Mouse (Mus musculus) layer of hippocampus, adult 8-10 months (tissue): ENCODE measurements around the gene Piezo1. TPM values are rescaled to one million over a fixed set of nuclear protein-coding genes. Genes with fewer than 3 reads are reported as not detected.

Experiments used
- microRNA-seq, 2 experiments: library from miRNA; unstranded; fragments of <30 nt; microRNA quantifications; one replicate each; pipeline ENCODE4 v1.2.0; 2022
- total RNA-seq, 4 experiments: library from RNA; stranded (reverse); gene quantifications; 2 replicates each; pipeline ENCODE4 v1.2.4; 2022

The Piezo1 gene
- total RNA-seq, 4 experiments from 2014 or later, result 4.6 to 7.0 (median 4.9) TPM

Small RNAs within 50 kb of the gene (microRNA-seq; reads per million reads assigned to microRNA genes)
- gene Gm24366, result 0 reads per million in 2 experiments

Other genes starting within 250 kb of the Piezo1 start
- gene Trhr2, start 190.6 kb downstream of the Piezo1 start, total RNA-seq, result 1 to 10 TPM in 3 of 4 experiments, under 1 TPM in 1; 0.31 to 1.8 (median 1.4) TPM
- 10 to 100 TPM; 39.6 to 42.7 (median 40.9) TPM for gene Zc3h18, start 174.7 kb downstream of the Piezo1 start, total RNA-seq
- gene Il17c, start 129.3 kb downstream of the Piezo1 start, total RNA-seq, result not detected
- 10 to 100 TPM in 3 of 4 experiments, 1 to 10 TPM in 1; 7.4 to 54.9 (median 25.7) TPM for gene Cyba, start 118.4 kb downstream of the Piezo1 start, total RNA-seq
- 10 to 100 TPM; 19.0 to 36.1 (median 25.0) TPM for gene Mvd, start 107.9 kb downstream of the Piezo1 start, total RNA-seq
- not detected for gene Snai3, start 90.6 kb downstream of the Piezo1 start, total RNA-seq
- 10 to 100 TPM; 26.9 to 40.7 (median 31.3) TPM for gene Rnf166, start 75.3 kb downstream of the Piezo1 start, total RNA-seq
- gene Ctu2, start 75.2 kb downstream of the Piezo1 start, total RNA-seq, result 10 to 100 TPM; 23.4 to 31.5 (median 27.6) TPM
- gene Cdt1, start 16.7 kb upstream of the Piezo1 start, total RNA-seq, result 1 to 10 TPM; 1.4 to 2.4 (median 1.7) TPM
- gene Aprt, start 25.6 kb upstream of the Piezo1 start, total RNA-seq, result 10 to 100 TPM; 56.8 to 69.3 (median 60.2) TPM
- 10 to 100 TPM in 2 of 4 experiments, 1 to 10 TPM in 2; 8.0 to 16.5 (median 11.9) TPM for gene Galns, start 60.1 kb upstream of the Piezo1 start, total RNA-seq
- gene Trappc2l, start 60.3 kb upstream of the Piezo1 start, total RNA-seq, result 10 to 100 TPM; 72.6 to 90.6 (median 75.3) TPM
- not detected for gene Pabpn1l, start 71.4 kb upstream of the Piezo1 start, total RNA-seq
- 10 to 100 TPM; 30.0 to 39.0 (median 37.0) TPM for gene Cbfa2t3, start 147.8 kb upstream of the Piezo1 start, total RNA-seq
- gene Acsf3, start 224.2 kb upstream of the Piezo1 start, total RNA-seq, result 10 to 100 TPM; 21.9 to 26.7 (median 23.9) TPM